Mouse (Mus musculus) C2C12 (cell line): ENCODE data around the gene Ubac1. TPM values are rescaled to one million over a fixed set of nuclear protein-coding genes. Genes with fewer than 3 reads are reported as not detected.
A peak's percentile ranks its signal among the peaks of the same experiment; 100 is the strongest.

Experiments used
- H3K27me3 ChIP-seq: one replicate; pipeline ENCODE4 v1.6.1; 2011; ENCODE audit not compliant: control insufficient read depth, insufficient read depth, insufficient read length
- H3K36me3 ChIP-seq: one replicate; pipeline ENCODE4 v1.6.1; 2011; ENCODE audit not compliant: control insufficient read depth, insufficient read depth
- H3K4me3 ChIP-seq: one replicate; pipeline ENCODE4 v1.5.1; 2011; ENCODE audit warnings: mild to moderate bottlenecking, control low read depth; ENCODE audit not compliant: poor library complexity, insufficient read depth, severe bottlenecking
- H3K79me2 ChIP-seq: one replicate; pipeline ENCODE4 v1.6.1; 2011; ENCODE audit not compliant: control insufficient read depth, insufficient read depth
- H3K79me3 ChIP-seq: one replicate; pipeline ENCODE4 v1.6.1; 2011; ENCODE audit warnings: low read depth, control low read depth
- H3ac ChIP-seq: one replicate; pipeline ENCODE3; 2011; ENCODE audit warnings: low read depth; ENCODE audit not compliant: control insufficient read depth, insufficient read length
- CEBPB ChIP-seq: IDR thresholded peaks from one replicate; pipeline ENCODE4 v1.6.1; 2011; ENCODE audit warnings: low read depth, mild to moderate bottlenecking, control low read depth, moderate library complexity
- CTCF ChIP-seq: IDR thresholded peaks from one replicate; pipeline ENCODE4 v1.5.1; 2011; ENCODE audit not compliant: control insufficient read depth, insufficient read depth, insufficient read length
- FOSL1 ChIP-seq: IDR thresholded peaks from one replicate; pipeline ENCODE4 v1.8.0; 2011; ENCODE audit warnings: mild to moderate bottlenecking, low read length; ENCODE audit not compliant: poor library complexity, insufficient read depth, severe bottlenecking
- MAX ChIP-seq: IDR thresholded peaks from one replicate; pipeline ENCODE4 v1.6.1; 2011; ENCODE audit warnings: mild to moderate bottlenecking, control low read depth
- MYOD1 ChIP-seq: IDR thresholded peaks from one replicate; pipeline ENCODE4 v1.6.1; 2011; ENCODE audit warnings: low read depth; ENCODE audit not compliant: control insufficient read depth, insufficient read length
- MYOG ChIP-seq: IDR thresholded peaks from one replicate; pipeline ENCODE4 v1.6.1; 2011; ENCODE audit not compliant: control insufficient read depth, insufficient read length; ENCODE audit errors: extremely low read depth
- USF1 ChIP-seq: IDR thresholded peaks from one replicate; pipeline ENCODE4 v1.6.1; 2011; ENCODE audit warnings: low read depth, mild to moderate bottlenecking, control low read depth, moderate library complexity
- long read RNA-seq, 2 experiments: library from polyadenylated mRNA; unstranded; transcript quantifications; one replicate each; pipeline ENCODE4 v2.0.0; 2019 to 2020
- polyA plus RNA-seq: library from polyadenylated mRNA; unstranded; fragments of >200 nt; fragmentation: generic; extraction: Trizol; gene quantifications from one replicate; pipeline ENCODE4 v1.2.1, GENCODE M21; 2012; ENCODE audit warnings: missing spikeins

The Ubac1 gene
- 60.6 TPM for polyA plus RNA-seq
- long read RNA-seq, experiment 1, transcript Ubac1-201 (10 exons, 1,852 nt), result major isoform, 37 of 55 reads
- long read RNA-seq, experiment 1, partial matches to known transcripts, result 11 of 55 reads
- long read RNA-seq, experiment 1, other reads (novel, unspliced or antisense), result 6 of 55 reads
- long read RNA-seq, experiment 2, transcript Ubac1-201 (10 exons, 1,852 nt), result major isoform, 83 of 99 reads
- long read RNA-seq, experiment 2, partial matches to known transcripts, result 0 of 99 reads
- long read RNA-seq, experiment 2, other reads (novel, unspliced or antisense), result 16 of 99 reads

DNA sequence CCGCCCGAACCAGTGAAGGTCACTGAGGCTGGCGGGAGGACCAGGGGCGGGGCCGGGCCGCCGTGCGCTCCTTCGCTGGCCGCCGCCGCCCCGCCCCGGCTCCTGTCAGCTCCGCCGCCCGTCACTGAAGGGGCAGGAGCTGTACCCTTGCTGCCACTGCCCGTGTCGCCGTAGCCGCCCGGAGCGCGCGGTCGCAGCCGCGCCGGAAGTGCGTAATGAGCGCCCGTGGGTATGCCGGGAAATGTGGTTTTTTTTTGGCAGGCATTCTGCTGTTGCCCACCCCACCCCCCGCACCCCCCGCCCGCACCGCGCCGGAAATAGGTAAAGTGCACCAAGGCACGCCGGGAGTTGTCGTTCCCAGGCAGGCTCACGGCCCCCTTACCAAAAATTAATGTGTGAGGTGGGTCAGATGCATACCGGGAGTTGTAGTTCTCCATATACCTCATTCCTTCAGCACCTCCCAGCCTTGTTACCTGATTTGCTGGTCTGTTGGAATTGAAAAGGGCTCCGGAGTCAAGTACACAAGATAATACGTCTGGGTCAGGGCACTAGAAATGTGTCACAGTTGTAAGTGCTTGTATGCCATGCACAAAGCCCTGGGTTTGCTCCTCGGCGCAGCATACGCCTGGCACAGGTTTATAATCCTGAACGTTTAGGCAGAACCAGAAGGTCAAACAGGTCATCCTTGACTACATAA lies at the start of gene Ubac1:
TSS of gene Ubac1 (minus strand) at position 187 of the 697 bp plus-strand sequence.
- peaks cover 45% of the 10 kb centered on the region for H3K79me2 ChIP-seq
- H3K36me3 ChIP-seq, result no peaks in the 10 kb centered on the region
- peak within 1 kb of the TSS; percentile 94 for H3ac ChIP-seq
- TF ChIP-seq CTCF, result no peak
- no peak for TF ChIP-seq CEBPB
- no peak for TF ChIP-seq FOSL1
- TF ChIP-seq USF1, result no peak
- TF ChIP-seq MAX, result no peak
- TF ChIP-seq MYOG, result no peak
- TF ChIP-seq MYOD1, result no peak
- peaks cover 34% of the 10 kb centered on the region for H3K79me3 ChIP-seq
- peaks cover 4% of the 10 kb centered on the region for H3K27me3 ChIP-seq
- H3K4me3 ChIP-seq, result peak within 1 kb of the TSS; percentile 75

DNA sequence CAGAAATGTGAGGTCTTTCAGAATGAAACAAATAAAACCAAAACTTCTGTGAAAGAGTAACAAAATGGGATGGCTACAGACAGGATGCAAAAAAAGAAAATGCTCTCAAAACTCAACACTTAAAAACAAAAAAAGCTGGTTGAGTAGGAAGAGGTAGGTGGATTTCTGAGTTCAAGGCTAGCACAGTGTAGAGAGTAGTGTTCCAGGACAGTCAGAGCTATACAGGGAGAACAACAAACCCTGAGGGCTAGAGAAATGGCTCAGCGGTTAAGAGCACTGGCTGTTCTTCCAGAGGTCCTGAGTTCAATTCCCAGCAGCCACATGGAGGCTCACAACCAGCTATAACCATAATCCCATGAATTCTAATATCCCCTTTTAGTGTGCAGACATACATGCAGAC lies 47.0 kb upstream of the Ubac1 start:
- H3K27me3 ChIP-seq, result no peaks in the 10 kb centered on the region
- peaks cover 9% of the 10 kb centered on the region for H3K36me3 ChIP-seq
- no peak for TF ChIP-seq FOSL1
- TF ChIP-seq MYOD1, result no peak
- no peak for TF ChIP-seq CTCF
- no peak for TF ChIP-seq CEBPB
- no peak for TF ChIP-seq MYOG
- no peak for TF ChIP-seq MAX
- no peak for TF ChIP-seq USF1
- H3K79me3 ChIP-seq, result no peaks in the 10 kb centered on the region
- H3K4me3 ChIP-seq, result no peak overlapping the region
- no peaks in the 10 kb centered on the region for H3K79me2 ChIP-seq
- no peak overlapping the region for H3ac ChIP-seq

DNA sequence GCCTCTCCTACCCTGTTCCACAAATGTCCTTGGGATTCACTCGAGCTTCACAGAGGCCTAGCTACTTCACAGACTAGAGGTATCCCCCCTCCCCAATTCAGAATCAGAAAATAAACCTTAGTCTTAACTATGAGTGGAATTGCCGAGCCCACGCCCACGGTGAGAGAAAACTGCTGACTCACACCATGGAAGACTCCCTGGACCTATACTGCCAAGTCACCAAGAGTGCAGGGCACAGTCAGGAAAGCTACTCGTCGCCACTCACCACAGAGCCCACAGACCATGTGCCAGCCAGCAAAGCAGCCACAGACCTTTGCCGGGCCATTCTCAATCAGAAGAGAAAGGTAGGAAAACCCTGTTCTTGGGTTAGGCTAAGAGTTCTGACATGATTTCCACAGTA lies 46.6 kb upstream of the Ubac1 start:
- Histone ChIP-seq H3K27me3 (no peaks in the 10 kb centered on the region), H3K79me2 (no peaks in the 10 kb centered on the region), H3K36me3 (peaks cover 9% of the 10 kb centered on the region), H3K4me3 (no peak overlapping the region), H3ac (no peak overlapping the region), H3K79me3 (no peaks in the 10 kb centered on the region)
- TF ChIP-seq USF1 (no peak), FOSL1 (no peak), MYOD1 (no peak), CTCF (no peak), MYOG (no peak), MAX (no peak), CEBPB (no peak)

DNA sequence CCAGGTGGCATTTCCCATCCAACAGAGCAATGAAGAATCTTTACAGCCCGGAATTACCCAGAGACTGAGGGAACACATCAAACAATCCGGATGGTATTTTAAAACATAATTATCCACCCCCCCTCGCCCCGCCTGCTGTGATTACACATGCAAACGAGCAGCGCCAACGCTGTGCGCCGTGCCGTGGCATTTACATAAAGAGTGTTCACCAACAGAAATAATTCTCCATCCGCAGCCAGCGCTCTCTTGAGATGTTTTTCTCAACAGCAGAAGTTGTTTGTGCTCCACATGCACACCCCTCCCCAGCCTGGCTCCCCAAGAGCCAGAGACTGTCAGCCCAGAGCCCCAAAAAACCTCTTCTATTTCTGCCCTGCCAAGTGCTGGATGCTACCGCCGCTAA lies 45.0 kb upstream of the Ubac1 start:
- Histone ChIP-seq H3K79me2 (no peaks in the 10 kb centered on the region), H3K4me3 (no peak overlapping the region), H3K79me3 (no peaks in the 10 kb centered on the region), H3ac (no peak overlapping the region), H3K27me3 (no peaks in the 10 kb centered on the region), H3K36me3 (peaks cover 9% of the 10 kb centered on the region)
- TF ChIP-seq CTCF, result no peak
- TF ChIP-seq MAX, result no peak
- TF ChIP-seq USF1, result no peak
- no peak for TF ChIP-seq MYOG
- no peak for TF ChIP-seq CEBPB
- TF ChIP-seq FOSL1, result no peak
- TF ChIP-seq MYOD1, result no peak

DNA sequence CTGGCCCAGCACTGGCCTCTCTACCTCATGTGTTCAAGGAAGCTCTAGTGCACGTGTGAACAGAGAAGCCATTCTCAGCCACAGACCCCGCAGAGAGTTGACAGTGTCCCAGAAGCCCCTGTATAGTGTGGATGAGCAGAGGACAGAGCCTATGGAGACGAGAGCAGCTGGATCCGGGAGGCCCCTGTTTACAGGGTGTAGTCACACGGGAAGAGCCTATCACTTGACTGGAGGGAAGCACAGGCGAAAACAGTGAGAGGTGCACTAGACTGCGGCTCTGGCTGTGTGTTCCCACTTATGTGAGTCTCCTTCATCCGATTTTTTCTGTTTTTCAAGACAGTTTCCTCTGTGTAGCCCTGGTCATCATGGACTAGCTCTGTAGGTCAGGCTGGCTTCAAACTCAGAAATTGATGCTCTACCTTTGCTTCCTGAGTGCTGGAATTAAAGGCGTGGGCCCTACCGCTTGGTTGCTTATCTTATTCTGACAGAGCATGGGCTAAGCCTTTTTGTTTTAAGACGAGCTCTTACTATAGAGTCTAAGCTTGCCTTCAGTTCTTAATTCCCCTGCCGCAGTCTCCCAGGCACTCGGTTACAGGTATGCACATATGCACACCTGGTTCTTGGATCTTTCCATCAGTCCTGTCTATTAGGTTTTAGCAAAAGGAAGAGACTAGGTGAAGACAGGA lies 41.3 kb upstream of the Ubac1 start:
- TF ChIP-seq MYOG (no peak), MYOD1 (no peak), CEBPB (no peak), CTCF (no peak), FOSL1 (no peak), MAX (no peak), USF1 (no peak)
- H3K27me3 ChIP-seq, result no peaks in the 10 kb centered on the region
- H3ac ChIP-seq, result no peak overlapping the region
- H3K4me3 ChIP-seq, result no peak overlapping the region
- H3K79me2 ChIP-seq, result no peaks in the 10 kb centered on the region
- no peaks in the 10 kb centered on the region for H3K79me3 ChIP-seq
- peaks cover 7% of the 10 kb centered on the region for H3K36me3 ChIP-seq
